Mouse (Mus musculus) small intestine, adult 2 months (tissue): ENCODE data around the gene Apon.

Source experiments
- CTCF ChIP-seq: fragments of 200-500 bp; IDR thresholded peaks from 2 replicates; pipeline ENCODE4 v1.5.1; 2012; ENCODE audit warnings: low read depth, mild to moderate bottlenecking, control low read depth, inconsistent platforms, low read length, moderate library complexity, mixed read lengths; ENCODE audit not compliant: insufficient replicate concordance, insufficient read length; ENCODE audit errors: extremely low read depth
- POLR2A ChIP-seq: fragments of 200-500 bp; IDR thresholded peaks from 2 replicates; pipeline ENCODE4 v1.6.1; 2012; ENCODE audit warnings: low read depth, mild to moderate bottlenecking, control low read depth, inconsistent platforms, low read length, moderate library complexity

DNA sequence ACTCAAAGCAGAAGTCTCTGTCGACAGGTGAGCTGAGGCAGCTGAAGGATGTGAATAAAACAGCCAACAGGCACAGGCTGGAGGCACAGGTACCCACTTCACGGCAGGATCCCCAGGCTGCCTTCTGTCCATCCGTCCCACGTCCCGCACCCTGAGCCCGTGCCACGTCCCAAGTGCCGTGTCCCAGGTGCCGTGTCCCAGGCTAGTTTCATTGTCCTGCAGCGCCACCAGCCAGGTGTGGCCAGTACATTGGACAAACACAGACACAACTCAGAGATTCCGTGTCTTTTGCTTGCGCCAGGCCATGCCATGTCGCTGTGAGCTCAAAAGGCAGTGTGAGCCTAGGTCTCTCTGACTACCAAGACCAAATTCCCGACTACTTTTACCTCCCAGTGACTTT, 27.8 kb downstream of the Apon start:
- no peak for TF ChIP-seq POLR2A
- no peak for TF ChIP-seq CTCF
